Mouse (Mus musculus) lung, embryonic 15.5 days (tissue): ENCODE results near the gene Ppm1d. TPM values are rescaled to one million over a fixed set of nuclear protein-coding genes. Genes with fewer than 3 reads are reported as not detected.

Source experiments
- ATAC-seq: fragments of 200-750 bp; cut with Nextera tagmentation; 2 replicates; pipeline ENCODE4 v1.8.0; 2017; ENCODE audit warnings: moderate number of reproducible peaks, borderline replicate concordance; ENCODE audit not compliant: low FRiP score, low TSS enrichment; ENCODE audit errors: extremely low read depth
- H3K27ac ChIP-seq: fragments of 300-500 bp; sonication (generic); 2 replicates; pipeline ENCODE4 v1.5.1; 2015; ENCODE audit warnings: moderate library complexity, mild to moderate bottlenecking, inconsistent platforms
- H3K27me3 ChIP-seq: fragments of 300-500 bp; sonication (generic); 2 replicates; pipeline ENCODE4 v1.6.1; 2015; ENCODE audit warnings: inconsistent platforms
- H3K36me3 ChIP-seq: fragments of 300-500 bp; sonication (generic); 2 replicates; pipeline ENCODE4 v1.6.1; 2015; ENCODE audit warnings: inconsistent platforms
- H3K4me1 ChIP-seq: fragments of 300-500 bp; sonication (generic); 2 replicates; pipeline ENCODE4 v1.6.1; 2015; ENCODE audit warnings: inconsistent platforms
- H3K4me2 ChIP-seq: fragments of 300-500 bp; sonication (generic); 2 replicates; pipeline ENCODE4 v1.6.1; 2015; ENCODE audit warnings: inconsistent platforms, mild to moderate bottlenecking, moderate library complexity
- H3K4me3 ChIP-seq: fragments of 300-500 bp; sonication (generic); 2 replicates; pipeline ENCODE4 v1.5.1; 2015; ENCODE audit warnings: mild to moderate bottlenecking, inconsistent platforms
- H3K9ac ChIP-seq: fragments of 300-500 bp; sonication (generic); 2 replicates; pipeline ENCODE4 v1.6.1; 2015; ENCODE audit warnings: inconsistent platforms
- H3K9me3 ChIP-seq: fragments of 300-500 bp; sonication (generic); 2 replicates; pipeline ENCODE4 v1.6.1; 2016; ENCODE audit warnings: inconsistent platforms
- whole genome bisulfite sequencing: fragments of 180-500 bp; shearing (Covaris S2); methylation state at CpG from one replicate; pipeline ENCODE4 v1.1.7; 2015; 5-methylcytosine and 5-hydroxymethylcytosine counted together
- polyA plus RNA-seq: library from polyadenylated mRNA; unstranded; fragments of >200 nt; fragmentation: Nextera tagmentation; extraction: Ambion mirVana; gene quantifications from 2 replicates; pipeline ENCODE4 v1.2.1, GENCODE M21; 2015

Ppm1d gene
- polyA plus RNA-seq, 1 experiment from 2014 or later: 19.4 TPM

DNA sequence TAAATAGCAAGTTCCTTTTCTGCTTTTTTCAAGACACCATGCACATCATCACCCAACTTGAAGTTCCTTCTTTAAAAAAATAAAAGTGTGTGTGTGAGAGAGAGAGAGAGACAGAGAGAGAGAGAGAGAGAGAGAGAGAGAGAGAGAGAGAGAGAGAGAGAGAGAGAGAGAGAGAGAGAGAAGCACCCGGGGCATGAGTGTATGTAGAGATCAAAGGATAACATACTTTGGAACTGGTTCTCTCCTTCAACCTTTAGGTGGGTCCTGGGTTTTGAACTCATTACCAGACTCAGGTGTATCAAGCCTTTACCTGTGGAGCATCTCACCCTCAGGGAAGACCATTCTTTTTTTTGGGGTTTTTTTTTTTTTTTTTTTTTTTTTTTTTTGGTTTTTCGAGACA, 9.2 kb upstream of the Ppm1d start:
- no peak overlapping the region for H3K9ac ChIP-seq
- H3K9me3 ChIP-seq: no peaks in the 10 kb centered on the region
- ATAC-seq: no peak
- H3K4me2 ChIP-seq: no peak overlapping the region
- WGBS: 56% methylated on average over 2 of the region's 2 CpGs
- no peaks in the 10 kb centered on the region for H3K27me3 ChIP-seq
- H3K4me3 ChIP-seq: no peak overlapping the region
- H3K4me1 ChIP-seq: no peaks in the 10 kb centered on the region
- no peak overlapping the region for H3K27ac ChIP-seq
- H3K36me3 ChIP-seq: no peaks in the 10 kb centered on the region

- no peak overlapping the region for H3K27ac ChIP-seq
- H3K9me3 ChIP-seq: no peaks in the 10 kb centered on the region
- 47% methylated on average over 4 of the region's 4 CpGs for WGBS
- H3K4me1 ChIP-seq: no peaks in the 10 kb centered on the region
- ATAC-seq: no peak
- no peak overlapping the region for H3K4me2 ChIP-seq
- H3K36me3 ChIP-seq: no peaks in the 10 kb centered on the region
- H3K9ac ChIP-seq: no peak overlapping the region
- no peak overlapping the region for H3K4me3 ChIP-seq
- no peaks in the 10 kb centered on the region for H3K27me3 ChIP-seq
Measured at GRCm38 (mm10) chr11:85306577-85307260, 4.3 kb upstream of the Ppm1d start.

GRCm38 (mm10) chr11:85308799-85309198, 2.2 kb upstream of the Ppm1d start:
- Histone ChIP-seq H3K9ac (no peak overlapping the region), H3K9me3 (no peaks in the 10 kb centered on the region), H3K27ac (no peak overlapping the region), H3K4me3 (no peak overlapping the region), H3K4me1 (peaks cover 8% of the 10 kb centered on the region), H3K36me3 (no peaks in the 10 kb centered on the region), H3K27me3 (no peaks in the 10 kb centered on the region), H3K4me2 (no peak overlapping the region)
- 71% methylated on average over 2 of the region's 2 CpGs for WGBS
- no peak for ATAC-seq

GRCm38 (mm10) chr11:85310407-85310712, 684 bp upstream of the Ppm1d start:
- peak overlapping the region; percentile 81 for H3K4me2 ChIP-seq
- H3K4me3 ChIP-seq: peak overlapping the region; percentile 78
- peaks cover 8% of the 10 kb centered on the region for H3K4me1 ChIP-seq
- peak overlapping the region; percentile 92 for H3K27ac ChIP-seq
- no peaks in the 10 kb centered on the region for H3K9me3 ChIP-seq
- no peak for ATAC-seq
- under 1% methylated on average over 15 of the region's 15 CpGs for WGBS
- H3K9ac ChIP-seq: peak overlapping the region; percentile 56
- H3K36me3 ChIP-seq: no peaks in the 10 kb centered on the region
- no peaks in the 10 kb centered on the region for H3K27me3 ChIP-seq

DNA sequence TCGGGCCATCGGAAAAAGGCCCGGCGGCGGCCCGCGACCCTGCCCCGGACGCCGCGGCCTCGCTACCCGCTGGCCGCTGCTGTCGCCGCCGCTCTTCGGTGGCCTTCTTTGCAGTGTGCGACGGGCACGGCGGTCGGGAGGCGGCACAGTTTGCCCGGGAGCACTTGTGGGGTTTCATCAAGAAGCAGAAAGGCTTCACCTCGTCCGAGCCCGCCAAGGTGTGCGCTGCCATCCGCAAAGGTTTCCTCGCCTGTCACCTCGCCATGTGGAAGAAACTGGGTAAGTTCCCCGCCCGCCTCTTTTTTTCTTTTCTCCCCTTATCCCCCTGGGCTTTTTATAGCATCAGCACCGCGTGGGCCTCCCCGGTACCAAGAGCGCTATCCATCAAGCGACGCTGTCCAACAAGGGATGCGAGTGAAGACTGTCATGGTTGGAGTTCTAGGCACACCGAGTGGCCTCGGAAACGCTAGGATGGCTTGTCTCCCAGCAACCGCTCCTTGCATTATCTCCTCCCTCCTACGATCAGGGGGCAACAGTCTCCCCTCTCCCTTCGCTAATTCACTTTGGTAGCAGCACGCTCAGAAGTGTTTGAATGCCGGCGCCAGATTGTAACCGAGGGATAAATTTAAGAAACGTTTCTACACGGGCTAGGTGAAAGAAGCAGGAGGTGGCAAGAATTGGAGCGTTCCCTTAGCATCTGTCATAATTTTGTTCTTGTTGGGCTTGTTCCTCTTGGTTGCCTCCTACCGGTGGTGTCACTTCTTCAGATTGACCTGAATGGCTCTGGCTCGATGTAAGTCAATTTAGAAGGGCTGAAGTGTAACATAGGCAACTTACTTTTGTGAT, 824 bp downstream of the Ppm1d start:
- H3K36me3 ChIP-seq: no peaks in the 10 kb centered on the region
- H3K4me3 ChIP-seq: peak overlapping the region; percentile 78
- ATAC-seq: peak; percentile 24; the same call in 1 of the 2 replicates
- H3K27ac ChIP-seq: peak overlapping the region; percentile 92
- H3K9ac ChIP-seq: peak overlapping the region; percentile 87
- H3K4me2 ChIP-seq: peak overlapping the region; percentile 82
- H3K4me1 ChIP-seq: peaks cover 8% of the 10 kb centered on the region
- under 1% methylated on average over 48 of the region's 56 CpGs for WGBS
- no peaks in the 10 kb centered on the region for H3K9me3 ChIP-seq
- no peaks in the 10 kb centered on the region for H3K27me3 ChIP-seq

GRCm38 (mm10) chr11:85312818-85313217, 1.8 kb downstream of the Ppm1d start:
- ATAC-seq: peak; percentile 21; the same call in 1 of the 2 replicates
- peak overlapping the region; percentile 82 for H3K4me2 ChIP-seq
- H3K9me3 ChIP-seq: no peaks in the 10 kb centered on the region
- no peak overlapping the region for H3K27ac ChIP-seq
- no peaks in the 10 kb centered on the region for H3K27me3 ChIP-seq
- peaks cover 8% of the 10 kb centered on the region for H3K4me1 ChIP-seq
- H3K4me3 ChIP-seq: peak overlapping the region; percentile 78
- H3K36me3 ChIP-seq: no peaks in the 10 kb centered on the region
- WGBS: 14% methylated on average over 2 of the region's 2 CpGs
- H3K9ac ChIP-seq: no peak overlapping the region; the same call in 1 of the 2 replicates

DNA sequence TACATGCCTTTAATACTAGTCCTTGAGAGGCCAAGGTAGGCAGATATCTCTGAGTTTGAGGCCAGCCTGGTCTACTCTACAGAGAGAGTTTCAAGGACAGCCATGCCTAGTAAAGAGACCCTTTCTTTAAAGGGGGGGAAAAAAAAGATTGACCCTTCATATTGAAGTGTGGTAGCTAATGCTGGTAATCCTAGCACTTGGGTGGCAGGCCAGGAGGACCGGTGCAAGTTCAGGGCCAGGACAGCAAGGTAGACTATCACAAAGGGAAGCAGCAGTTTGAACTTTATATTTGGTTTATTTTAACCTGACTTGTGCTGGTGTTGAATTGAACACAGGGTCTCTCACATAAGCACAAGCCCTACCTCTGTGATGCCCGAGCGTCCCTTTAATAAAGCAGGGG, 2.3 kb downstream of the Ppm1d start:
- H3K27me3 ChIP-seq: no peaks in the 10 kb centered on the region
- H3K9ac ChIP-seq: no peak overlapping the region
- H3K9me3 ChIP-seq: no peaks in the 10 kb centered on the region
- no peak for ATAC-seq
- no peak overlapping the region for H3K27ac ChIP-seq
- H3K4me3 ChIP-seq: peak overlapping the region; percentile 78
- 81% methylated on average over 3 of the region's 3 CpGs for WGBS
- no peaks in the 10 kb centered on the region for H3K36me3 ChIP-seq
- H3K4me2 ChIP-seq: peak overlapping the region; percentile 82
- H3K4me1 ChIP-seq: peaks cover 8% of the 10 kb centered on the region

DNA sequence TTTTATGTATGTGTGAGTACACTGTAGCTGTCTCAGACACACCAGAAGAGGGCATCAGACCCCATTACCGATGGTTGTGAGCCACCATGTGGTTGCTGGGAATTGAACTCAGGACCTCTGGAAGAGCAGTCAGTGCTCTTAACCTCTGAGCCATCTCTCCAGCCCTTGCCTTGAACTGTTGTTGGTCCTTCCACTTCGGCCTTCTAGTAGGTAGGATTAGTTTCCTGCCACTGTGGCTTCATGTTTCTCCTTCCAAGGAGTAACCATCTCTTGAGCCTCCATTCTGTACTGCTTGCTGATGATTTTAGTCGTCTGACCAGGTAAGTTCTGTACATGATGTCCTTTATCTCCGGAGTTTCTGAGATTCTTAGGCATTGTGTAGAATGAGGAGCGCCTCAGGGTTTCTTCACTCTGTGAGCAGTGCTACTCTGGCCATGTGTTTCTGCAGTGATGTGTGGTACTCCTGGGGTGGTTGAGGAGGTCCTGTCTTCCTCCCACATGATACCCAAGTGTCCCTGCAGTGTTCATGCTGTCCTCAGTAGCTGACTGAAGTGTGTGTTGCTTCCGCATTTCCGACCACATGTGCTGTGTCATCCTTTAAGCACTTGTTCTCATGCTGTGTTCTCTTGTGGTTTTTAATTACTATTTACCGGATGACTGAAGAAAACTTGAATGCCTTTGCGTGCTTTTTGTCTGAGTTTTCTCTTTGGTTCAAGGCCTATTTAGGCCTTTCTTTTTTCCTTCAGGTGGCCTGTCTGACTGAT, 12.7 kb downstream of the Ppm1d start:
- ATAC-seq: no peak
- no peaks in the 10 kb centered on the region for H3K27me3 ChIP-seq
- 86% methylated on average over 9 of the region's 9 CpGs for WGBS
- H3K27ac ChIP-seq: no peak overlapping the region
- H3K9me3 ChIP-seq: no peaks in the 10 kb centered on the region
- H3K36me3 ChIP-seq: no peaks in the 10 kb centered on the region
- H3K4me1 ChIP-seq: no peaks in the 10 kb centered on the region
- H3K4me2 ChIP-seq: no peak overlapping the region
- no peak overlapping the region for H3K4me3 ChIP-seq
- H3K9ac ChIP-seq: no peak overlapping the region

DNA sequence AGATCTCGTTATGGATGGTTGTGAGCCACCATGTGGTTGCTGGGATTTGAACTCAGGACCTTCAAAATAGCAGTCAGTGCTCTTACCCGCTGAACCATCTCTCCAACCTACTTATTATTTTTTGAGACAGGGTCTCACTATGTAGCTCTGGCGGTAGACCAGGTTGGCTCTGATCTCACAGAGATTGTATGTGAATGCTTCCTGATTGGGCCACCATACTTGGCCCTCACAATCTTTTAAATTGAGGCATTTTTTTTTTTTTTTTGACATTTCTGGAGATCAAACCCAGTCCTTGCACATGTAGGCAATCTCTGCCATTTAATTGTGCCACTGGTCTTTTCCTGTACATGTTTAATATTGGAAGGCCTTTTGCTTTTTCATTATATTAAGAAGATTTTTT, 17.7 kb downstream of the Ppm1d start:
- no peak for ATAC-seq
- 95% methylated on average over 3 of the region's 3 CpGs for WGBS
- no peak overlapping the region for H3K4me2 ChIP-seq
- H3K4me3 ChIP-seq: no peak overlapping the region
- H3K9ac ChIP-seq: no peak overlapping the region
- H3K4me1 ChIP-seq: no peaks in the 10 kb centered on the region
- no peaks in the 10 kb centered on the region for H3K27me3 ChIP-seq
- no peak overlapping the region for H3K27ac ChIP-seq
- H3K36me3 ChIP-seq: peaks cover 26% of the 10 kb centered on the region
- H3K9me3 ChIP-seq: no peaks in the 10 kb centered on the region

GRCm38 (mm10) chr11:85329167-85329894, 18.3 kb downstream of the Ppm1d start:
- H3K9me3 ChIP-seq: no peaks in the 10 kb centered on the region
- no peak for ATAC-seq
- WGBS: 82% methylated on average over 7 of the region's 7 CpGs
- H3K36me3 ChIP-seq: peaks cover 31% of the 10 kb centered on the region
- H3K4me1 ChIP-seq: no peaks in the 10 kb centered on the region
- no peak overlapping the region for H3K27ac ChIP-seq
- H3K4me3 ChIP-seq: no peak overlapping the region
- H3K4me2 ChIP-seq: no peak overlapping the region
- H3K9ac ChIP-seq: no peak overlapping the region
- H3K27me3 ChIP-seq: no peaks in the 10 kb centered on the region

GRCm38 (mm10) chr11:85334778-85335177, 23.7 kb downstream of the Ppm1d start:
- Histone ChIP-seq H3K9ac (no peak overlapping the region), H3K4me1 (no peaks in the 10 kb centered on the region), H3K4me3 (no peak overlapping the region), H3K36me3 (peaks cover 73% of the 10 kb centered on the region), H3K4me2 (no peak overlapping the region), H3K27ac (no peak overlapping the region), H3K9me3 (no peaks in the 10 kb centered on the region), H3K27me3 (no peaks in the 10 kb centered on the region)
- no peak for ATAC-seq
- 42% methylated on average over 4 of the region's 4 CpGs for WGBS
